Mouse (Mus musculus): ENCODE data around the gene Stk32b.

Gene Stk32b

DNA sequence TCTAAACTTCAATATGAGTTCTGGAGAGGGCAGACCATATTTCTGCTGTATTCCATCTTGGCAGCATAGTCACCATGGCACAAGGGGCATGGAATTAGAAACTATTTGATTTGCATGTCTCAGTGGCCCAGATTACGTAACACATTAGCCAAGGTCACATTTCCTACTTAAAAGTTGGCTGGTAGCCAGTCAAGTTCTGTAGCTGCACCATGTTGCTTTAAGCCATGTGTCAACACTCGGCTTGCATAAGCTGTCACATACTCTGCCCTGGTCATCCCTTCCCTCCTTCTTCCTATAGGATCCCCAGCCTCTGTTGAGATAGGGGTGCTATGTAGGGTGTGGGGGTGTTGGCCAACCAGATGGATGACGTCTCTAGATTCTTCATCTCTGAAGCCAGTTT lies 196.5 kb downstream of the Stk32b start:
- no peak for DNase-seq (ENCODE audit: low read depth, low spot score)

DNA sequence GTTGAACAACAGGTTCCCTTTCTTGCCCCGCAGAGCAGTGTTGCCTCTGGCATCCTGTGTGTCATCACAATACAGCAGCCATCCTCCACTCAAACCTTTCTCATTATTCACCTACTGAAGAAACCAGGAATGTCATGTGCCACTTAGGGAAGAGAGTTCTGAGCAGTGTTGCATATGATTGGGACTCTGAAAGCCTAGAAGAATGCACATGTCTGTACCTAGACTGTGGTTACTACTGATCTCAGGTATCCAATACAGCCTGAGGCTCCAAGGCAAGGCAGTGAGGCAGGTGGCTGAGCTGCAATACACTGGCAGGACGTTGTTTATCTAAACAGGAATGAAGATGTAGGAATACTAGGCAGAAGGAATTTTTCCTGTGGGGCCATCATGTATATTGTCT lies 204.5 kb downstream of the Stk32b start:
- no peak for DNase-seq (ENCODE audit: low read depth, low spot score)

DNA sequence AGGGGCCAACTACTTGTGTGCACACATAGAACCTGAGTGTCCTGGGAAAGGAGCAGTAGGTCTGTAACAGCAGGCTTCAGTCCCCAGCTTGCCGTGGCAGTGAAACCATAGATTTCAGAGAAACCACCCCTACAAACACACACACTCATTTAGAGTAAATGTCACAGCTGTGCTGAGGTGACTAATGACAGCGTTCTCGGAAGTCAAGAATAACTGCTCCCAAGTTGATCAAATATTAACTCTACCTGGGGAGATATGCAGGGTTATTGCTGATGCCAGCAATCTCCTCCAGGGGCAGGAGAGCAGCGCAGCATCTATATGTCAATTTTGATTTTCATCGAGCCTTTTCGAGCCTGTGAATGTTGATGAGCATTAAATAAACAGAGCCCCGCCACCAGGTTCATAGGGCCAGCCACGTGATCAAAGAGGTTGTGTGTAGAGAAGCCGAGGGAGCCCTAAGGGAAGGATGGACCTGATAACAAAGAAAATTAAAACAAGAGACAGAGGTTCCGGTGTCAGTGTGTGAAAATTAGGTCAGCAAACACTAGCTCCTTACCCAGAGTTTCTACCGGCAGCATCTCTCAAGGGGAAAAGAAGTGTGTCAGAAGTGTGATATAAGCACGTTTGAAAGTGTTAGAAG lies 210.0 kb downstream of the Stk32b start:
- no peak for DNase-seq (ENCODE audit: low read depth, low spot score)

DNA sequence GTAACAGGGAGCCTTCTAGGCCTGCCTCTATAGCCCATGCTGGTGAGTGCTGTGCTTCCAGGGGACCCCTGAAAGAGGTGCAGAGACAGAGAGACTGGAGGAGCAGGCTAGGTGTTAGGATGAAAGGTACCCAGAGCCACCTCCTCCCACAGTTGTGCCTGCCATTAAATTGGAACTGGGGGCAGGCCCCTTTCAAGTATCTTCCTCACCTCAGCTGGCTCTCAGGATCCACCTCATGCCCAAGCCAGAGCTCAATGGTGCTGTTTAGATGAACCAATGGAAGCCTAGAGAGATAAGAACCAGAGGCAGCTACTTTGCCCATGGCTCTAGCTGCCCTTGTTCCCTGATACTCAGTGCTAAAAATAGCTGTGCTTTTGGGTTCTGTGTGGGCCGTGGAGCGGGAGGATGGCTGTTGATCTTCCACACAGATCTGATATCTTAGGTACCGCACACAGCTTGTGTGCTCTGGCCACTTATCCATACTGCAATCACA lies 221.9 kb downstream of the Stk32b start:
- no peak for DNase-seq (ENCODE audit: low read depth, low spot score)

DNA sequence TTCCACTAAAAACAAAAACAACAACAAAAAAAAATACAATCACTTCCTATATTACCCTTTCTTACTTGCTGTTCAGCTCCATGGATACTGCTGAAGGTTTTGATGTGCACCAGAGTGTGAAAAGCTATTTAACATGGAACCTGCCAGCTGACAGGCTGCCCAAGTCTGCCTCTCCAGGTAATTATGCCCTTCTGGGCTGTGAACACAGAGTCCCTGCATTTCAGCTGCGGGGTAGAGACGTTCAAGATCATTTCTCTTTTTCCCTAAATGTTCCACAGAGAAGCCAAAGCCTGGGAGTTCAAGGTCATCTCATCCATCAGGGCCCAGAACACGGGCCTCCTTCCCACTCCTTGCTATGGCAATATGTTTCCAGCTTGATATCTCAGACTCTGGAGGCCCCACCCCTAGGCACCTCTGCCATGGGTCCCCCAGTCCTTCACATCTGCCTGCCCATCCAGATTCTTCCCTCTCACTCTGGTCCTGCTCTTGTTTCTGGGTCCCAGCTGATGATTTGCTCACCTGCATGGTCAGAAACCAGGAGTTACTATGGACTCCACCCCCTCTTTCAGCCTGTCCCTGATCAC lies 244.9 kb downstream of the Stk32b start:
- no peak for DNase-seq (ENCODE audit: low read depth, low spot score)

DNA sequence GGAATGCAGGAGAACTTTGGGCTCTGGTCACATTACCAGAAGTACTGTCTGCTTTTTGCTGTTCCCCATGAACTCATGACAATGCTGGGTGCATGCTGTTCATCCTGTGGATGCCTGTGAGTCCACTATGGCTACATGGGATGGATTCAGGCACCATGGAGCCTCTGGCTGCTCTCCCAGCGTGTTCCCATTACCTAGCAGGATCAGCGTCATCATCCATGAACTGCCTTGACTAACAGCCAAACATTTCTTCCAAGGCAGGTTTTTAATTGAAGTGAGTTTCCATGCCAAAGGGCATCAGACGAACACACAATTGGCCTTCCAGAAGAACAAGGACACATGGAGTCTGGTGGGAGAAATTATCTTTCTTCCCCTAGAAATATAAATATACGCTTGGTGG lies 245.4 kb downstream of the Stk32b start:
- no peak for DNase-seq (ENCODE audit: low read depth, low spot score)

DNA sequence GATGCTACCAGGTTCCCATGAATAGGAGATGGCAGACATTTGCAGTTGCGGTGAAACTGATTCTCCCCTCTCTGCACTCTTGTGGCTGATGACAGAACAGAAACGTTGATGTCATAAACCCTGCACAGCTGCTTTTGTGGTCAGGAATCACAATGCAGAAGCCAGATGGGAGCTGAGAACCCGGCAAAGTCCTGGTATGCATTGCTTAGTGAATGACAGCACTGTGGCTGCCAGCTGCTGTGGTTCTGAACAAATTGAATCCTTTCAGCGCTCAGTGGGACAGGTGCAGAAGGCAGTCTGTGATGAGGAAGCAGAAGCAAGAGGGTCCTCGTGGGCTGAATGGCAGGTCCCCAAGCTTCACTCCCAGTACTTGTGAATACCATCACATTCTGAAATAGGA lies 247.9 kb downstream of the Stk32b start:
- no peak for DNase-seq (ENCODE audit: low read depth, low spot score)

DNA sequence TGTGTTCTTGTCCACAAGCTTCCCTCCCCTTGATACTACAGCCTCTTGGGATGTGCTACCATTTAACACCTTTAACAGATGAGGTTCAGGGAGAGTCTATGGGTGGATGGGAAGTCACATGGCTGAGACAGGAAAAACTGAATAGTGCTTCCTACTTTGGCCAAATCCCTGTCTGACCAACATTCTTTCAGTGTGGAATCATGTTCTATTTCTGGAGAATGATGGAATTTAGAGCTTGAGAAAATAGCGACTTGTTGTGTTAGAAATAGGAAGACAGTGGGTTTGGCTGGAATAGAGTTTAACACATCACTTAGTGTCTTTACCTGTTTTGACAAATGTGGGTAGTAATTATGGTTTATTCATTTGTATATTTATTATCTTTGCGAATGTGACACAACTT lies 249.3 kb downstream of the Stk32b start:
- DNase-seq (ENCODE audit: low read depth, low spot score), result no peak

DNA sequence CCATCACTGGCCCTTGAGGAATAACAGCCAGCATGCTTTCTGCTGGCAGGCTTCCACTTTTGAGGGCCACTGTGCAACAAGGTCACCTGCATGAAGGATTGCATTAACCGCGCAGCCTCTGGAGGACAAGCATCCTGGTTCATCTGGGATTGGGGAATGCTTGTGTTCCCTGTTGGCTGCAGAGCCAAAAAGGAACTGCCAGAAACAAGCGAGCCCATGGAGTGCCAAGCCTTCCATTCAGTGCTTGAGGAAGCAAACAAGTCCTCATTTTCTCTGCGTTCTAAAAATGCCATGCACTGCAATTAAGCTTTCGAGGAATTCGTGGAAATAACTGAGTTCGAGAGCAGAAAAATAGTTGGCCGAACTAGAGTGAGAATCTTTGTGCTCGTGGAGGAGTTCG lies 251.5 kb downstream of the Stk32b start:
- DNase-seq (ENCODE audit: low read depth, low spot score), result no peak

DNA sequence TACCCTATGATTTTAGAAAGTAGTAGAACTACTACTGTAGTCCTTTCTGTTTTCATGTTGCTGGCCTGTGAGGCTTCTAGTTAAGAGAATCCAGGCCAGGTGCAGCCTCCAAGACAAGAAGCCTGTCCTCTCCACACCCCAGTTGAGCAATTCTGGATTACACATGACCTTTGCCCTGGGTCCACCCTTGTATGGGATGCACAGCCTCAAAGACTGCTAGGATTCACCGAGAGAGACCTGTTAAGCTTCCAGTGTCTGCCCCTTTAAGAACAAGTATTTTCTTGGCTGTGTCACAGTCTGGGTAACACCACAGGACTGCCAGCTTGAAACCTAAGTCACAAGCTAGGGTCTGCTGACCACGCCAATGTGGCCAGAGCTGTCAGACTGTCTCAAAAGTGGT lies 258.7 kb downstream of the Stk32b start:
- no peak for DNase-seq (ENCODE audit: low read depth, low spot score)

DNA sequence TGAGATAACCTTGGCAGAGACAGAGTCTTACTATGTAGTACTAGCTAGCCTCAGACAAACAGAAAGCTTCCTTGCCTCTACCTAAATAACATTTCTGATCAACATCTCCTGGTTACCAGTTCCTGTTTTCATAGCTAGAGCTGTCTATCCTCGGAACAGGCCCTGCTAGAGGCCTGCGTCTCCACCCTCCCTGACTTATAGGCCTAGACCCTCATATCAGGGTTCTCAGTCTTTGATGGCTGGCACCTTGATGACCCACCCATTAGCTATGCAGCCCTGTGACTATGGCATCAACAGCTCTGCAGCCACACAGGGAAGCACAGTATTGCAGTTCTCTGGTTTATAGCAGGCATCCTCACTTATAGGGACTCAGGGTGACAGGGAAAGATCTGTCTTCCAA lies 259.1 kb downstream of the Stk32b start:
- no peak for DNase-seq (ENCODE audit: low read depth, low spot score)

DNA sequence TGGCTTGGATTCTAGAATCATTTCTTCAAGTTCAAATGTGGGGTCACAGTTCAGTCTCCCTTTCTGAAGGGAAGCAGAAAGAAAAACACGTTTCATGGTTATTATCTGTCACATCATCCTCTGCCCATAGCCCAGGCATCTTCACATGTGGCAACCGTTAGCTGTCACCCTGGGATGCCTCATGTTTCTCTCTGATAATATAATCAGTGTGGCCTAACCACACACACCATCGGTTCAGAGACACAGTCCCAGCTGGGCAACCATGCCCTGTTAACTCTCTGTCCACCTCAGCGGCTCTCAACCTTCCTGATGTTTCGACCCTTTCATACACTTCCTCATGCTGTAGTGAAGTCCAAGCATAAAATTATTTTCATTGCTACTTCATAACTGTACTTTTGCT lies 259.8 kb downstream of the Stk32b start:
- DNase-seq (ENCODE audit: low read depth, low spot score), result no peak

DNA sequence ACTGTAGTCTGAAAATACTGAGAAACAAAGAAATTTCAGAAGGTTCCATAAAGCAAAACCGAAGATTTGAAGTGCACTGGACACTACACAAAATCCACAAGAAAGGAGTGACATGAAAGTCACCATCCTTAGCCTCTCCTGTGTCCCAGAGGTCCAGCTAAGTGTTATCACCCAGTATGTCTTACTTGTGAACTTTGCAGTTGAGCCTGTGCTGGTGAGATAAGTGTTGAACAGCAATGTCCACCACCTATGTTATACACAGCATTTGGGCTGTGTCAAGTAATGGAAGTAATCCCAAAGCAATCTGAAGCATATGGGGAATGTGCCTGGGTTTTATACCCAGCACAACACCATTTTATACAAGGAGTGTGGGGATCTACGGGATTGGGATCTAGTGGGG lies 260.4 kb downstream of the Stk32b start:
- no peak for DNase-seq (ENCODE audit: low read depth, low spot score)

DNA sequence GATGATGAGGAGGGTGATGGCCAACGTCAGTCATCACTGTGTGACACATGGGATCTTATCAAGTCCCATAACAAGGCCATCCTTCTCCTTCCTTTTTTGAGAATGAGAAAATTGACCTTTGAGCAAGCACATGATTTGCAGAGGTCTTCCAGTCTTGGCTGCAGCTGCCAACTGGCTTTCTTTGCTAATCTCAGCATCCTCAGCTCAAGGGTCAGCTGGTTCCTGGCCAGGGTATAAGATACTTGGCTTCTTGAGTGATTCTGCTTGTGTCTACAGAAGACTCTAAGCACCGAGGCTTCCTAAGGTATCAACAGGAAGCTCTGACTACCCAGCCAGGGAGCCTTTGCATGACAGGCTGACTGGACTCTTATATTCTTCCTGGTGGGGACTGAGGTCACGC lies 269.4 kb downstream of the Stk32b start:
- no peak for DNase-seq (ENCODE audit: low read depth, low spot score)

DNA sequence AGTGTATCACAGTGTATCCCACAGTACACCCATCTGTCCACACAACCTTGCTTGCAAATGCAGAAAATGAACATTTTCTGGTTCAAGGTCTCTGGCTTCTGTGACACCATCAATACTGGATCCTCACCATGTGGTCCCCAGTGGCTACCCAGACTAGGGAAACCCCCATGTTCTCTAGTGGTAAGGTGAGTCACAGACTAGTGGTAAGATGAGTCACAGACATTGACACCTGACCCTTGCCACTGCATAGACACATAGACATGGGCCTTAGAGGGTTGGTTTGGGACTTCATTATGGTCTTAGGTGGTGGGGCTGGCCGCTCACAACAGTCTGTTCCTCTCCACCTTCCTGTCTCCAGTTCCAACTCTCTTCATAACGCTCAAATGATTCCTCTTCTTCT lies 274.2 kb downstream of the Stk32b start:
- DNase-seq (ENCODE audit: low read depth, low spot score), result no peak

DNA sequence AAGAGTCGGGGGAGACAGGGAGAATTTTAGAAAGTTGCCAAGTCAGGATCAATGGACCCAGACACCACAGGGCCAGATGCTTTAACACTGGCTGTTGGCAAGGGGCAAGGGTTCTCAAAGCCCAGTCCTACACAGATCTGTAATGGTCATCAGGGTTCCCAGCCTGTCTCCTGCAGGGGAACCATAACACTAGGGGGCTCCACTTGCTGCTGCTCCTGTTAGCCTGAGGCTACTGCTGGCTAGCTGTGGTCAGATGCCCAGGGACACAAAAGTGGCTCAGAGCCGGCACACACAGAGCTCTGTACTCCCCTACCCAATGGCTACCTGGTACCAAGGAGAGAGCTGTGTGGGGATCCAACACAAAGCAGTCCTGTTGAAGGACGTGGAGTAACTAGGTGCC lies 281.6 kb downstream of the Stk32b start:
- DNase-seq (ENCODE audit: low read depth, low spot score), result no peak

DNA sequence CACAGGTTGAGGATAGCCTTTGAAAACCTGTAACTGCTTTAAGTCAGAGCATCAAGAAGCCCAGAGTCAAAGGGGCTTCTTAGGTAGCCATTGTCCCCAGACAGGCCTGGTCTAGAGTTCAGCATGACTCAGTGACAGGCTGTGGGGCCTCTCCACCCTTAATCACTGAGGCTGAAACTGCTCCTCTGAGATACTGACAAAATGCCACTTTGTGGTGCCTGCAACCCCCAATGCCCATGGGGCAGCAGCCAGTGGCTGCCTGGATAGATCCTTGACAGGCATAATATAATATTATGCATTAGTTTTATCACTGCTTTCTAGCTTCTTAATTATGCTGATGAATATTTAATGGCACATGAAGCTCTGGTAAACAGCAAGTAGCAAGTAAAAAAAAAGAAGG lies 289.8 kb downstream of the Stk32b start:
- DNase-seq (ENCODE audit: low read depth, low spot score), result no peak

DNA sequence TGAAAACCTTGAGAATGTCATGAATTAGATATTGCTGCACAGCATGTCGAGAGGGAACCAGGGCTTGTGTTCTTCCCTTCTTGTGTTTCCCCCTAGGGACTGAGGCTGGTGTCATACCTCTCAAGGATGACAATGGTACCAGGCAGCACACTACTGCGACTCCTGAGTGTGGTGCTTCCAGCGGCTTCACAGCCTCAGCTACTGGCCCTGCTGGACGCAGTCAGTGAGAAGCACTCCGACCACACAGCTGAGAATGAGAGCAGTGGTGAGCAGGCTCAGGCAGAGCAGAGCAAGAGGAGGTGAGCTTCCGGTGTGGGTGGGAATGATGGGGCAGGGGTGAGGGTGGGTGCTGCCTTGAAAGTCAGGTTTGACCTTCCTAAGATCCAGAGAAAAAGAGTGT lies 297.9 kb downstream of the Stk32b start:
- DNase-seq (ENCODE audit: low read depth, low spot score), result no peak

Data from retina, postnatal 7 days (tissue).